Mouse (Mus musculus): Measurements from ENCODE around the gene Ogdhl.

DNA sequence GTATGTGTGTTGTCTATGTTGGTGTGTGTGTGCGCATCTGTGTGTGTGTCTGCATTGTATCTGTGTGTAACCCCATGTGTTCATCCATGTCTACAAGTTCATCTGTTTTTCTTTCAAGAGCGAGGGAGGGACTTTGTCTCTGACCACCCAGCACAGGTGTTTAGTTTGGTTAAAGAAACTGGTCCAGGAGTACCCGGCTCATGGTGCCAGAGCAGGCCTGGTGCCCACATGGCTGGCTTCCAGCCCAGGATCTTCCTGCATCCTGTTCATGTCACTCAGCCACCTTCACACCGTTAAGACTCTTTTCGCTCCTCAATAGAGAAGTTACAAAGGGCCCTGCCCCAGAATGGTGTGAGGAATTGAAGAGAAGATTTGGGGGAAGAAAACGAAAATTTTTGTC is 14.2 kb downstream of the Ogdhl start:
- TF ChIP-seq CTCF (IDR thresholded peaks at IDR 0.05; ENCODE audit: borderline replicate concordance, control insufficient read depth, extremely low read depth, insufficient read depth, low read length, poor library complexity) (no peak), POLR2A (IDR thresholded peaks at IDR 0.05; ENCODE audit: control insufficient read depth, extremely low read depth, insufficient read depth, low read length, poor library complexity) (no peak)

All from thymus, adult 2 months (tissue).